Mouse (Mus musculus) erythroblast, embryonic 14.5 days (primary cell): ENCODE results near the gene Txndc15.

Source experiments
- GATA1 ChIP-seq: IDR thresholded peaks from 2 replicates; pipeline ENCODE4 v1.6.1; 2012; ENCODE audit warnings: low read length, inconsistent platforms, mixed read lengths
- TAL1 ChIP-seq: IDR thresholded peaks from 3 replicates; pipeline ENCODE4 v1.6.1; 2012; ENCODE audit warnings: low read length, inconsistent platforms, mixed read lengths

DNA sequence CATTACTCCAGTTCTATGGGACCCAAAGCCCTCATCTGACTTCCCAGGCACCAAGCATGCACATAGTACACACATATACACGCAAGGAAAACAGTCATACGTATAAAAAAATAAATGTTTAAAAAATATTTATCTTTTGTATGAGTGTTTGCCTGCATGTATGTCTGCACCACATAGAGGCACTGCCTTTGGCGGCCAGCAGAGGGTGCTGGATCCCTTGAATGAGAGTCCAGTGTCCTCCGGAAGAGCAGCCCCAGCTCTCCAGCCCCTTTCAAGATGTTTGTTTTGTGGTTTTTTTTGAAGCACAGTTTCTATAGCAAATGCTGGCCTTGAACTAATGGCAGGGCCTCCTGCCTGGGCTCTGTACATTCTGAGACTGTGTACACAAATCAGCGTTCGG is 45.9 kb upstream of the Txndc15 start:
- TF ChIP-seq GATA1 (no peak), TAL1 (no peak)
